Mouse (Mus musculus) layer of hippocampus, adult 18-20 months (tissue): ENCODE measurements at regions not wholly inside any gene's neighbourhood (a gene's known extent, or its start where the extent isn't known, plus 50 kb on each side); places are given as distances from the start of the nearest gene placed in this dataset.

Experiments
- DNase-seq, 2 experiments: peaks; one replicate each; pipeline ENCODE4 v3.0.0; 2022; ENCODE audit warnings: low spot score in 2 of 2

- DNase-seq: no peak
Measured at GRCm38 (mm10) chr2:54154501-54155183, 69.3 kb upstream of the Rprm start.

GRCm38 (mm10) chr2:54158689-54159630, 73.6 kb upstream of the Rprm start:
- DNase-seq: no peak

GRCm38 (mm10) chr2:54177549-54177948, 92.2 kb upstream of the Rprm start:
- DNase-seq: no peak

- no peak for DNase-seq
Measured at GRCm38 (mm10) chr2:54190828-54191227, 105.5 kb upstream of the Rprm start.

GRCm38 (mm10) chr2:54198343-54198742, 113.0 kb upstream of the Rprm start:
- no peak for DNase-seq

- DNase-seq: no peak
Measured at GRCm38 (mm10) chr2:54215597-54215996, 130.2 kb upstream of the Rprm start.

- DNase-seq: no peak
Measured at GRCm38 (mm10) chr2:54228613-54229012, 143.3 kb upstream of the Rprm start.

- DNase-seq: peak in 1 of 2 experiments; percentile 61
Measured at GRCm38 (mm10) chr2:54229016-54229415, 143.7 kb upstream of the Rprm start.

GRCm38 (mm10) chr2:54236760-54237159, 151.4 kb upstream of the Rprm start:
- no peak for DNase-seq

GRCm38 (mm10) chr2:54237192-54237591, 151.8 kb upstream of the Rprm start:
- no peak for DNase-seq

GRCm38 (mm10) chr2:54264773-54265452, 171.2 kb upstream of the Galnt13 start:
- no peak for DNase-seq

- no peak for DNase-seq
Measured at GRCm38 (mm10) chr2:54265453-54265823, 170.7 kb upstream of the Galnt13 start.

GRCm38 (mm10) chr2:54281966-54282365, 154.2 kb upstream of the Galnt13 start:
- DNase-seq: no peak

- DNase-seq: no peak
Measured at GRCm38 (mm10) chr2:54283876-54284275, 152.2 kb upstream of the Galnt13 start.

- DNase-seq: no peak
Measured at GRCm38 (mm10) chr2:54305473-54305872, 130.6 kb upstream of the Galnt13 start.

GRCm38 (mm10) chr2:54318559-54318958, 117.6 kb upstream of the Galnt13 start:
- DNase-seq: no peak

- no peak for DNase-seq
Measured at GRCm38 (mm10) chr2:54366963-54367362, 69.2 kb upstream of the Galnt13 start.

GRCm38 (mm10) chr2:54379279-54379678, 56.8 kb upstream of the Galnt13 start:
- peak in 1 of 2 experiments; percentile 2 for DNase-seq
